Mouse (Mus musculus): ENCODE measurements around the gene Rab3gap2.

- TF ChIP-seq TAL1 (IDR thresholded peaks at IDR 0.05; ENCODE audit: low read length) (no peak), GATA1 (IDR thresholded peaks at IDR 0.05; ENCODE audit: low read length) (no peak)
Observed at GRCm38 (mm10) chr1:185189901-185190300, 14.0 kb upstream of the Rab3gap2 start.

Measured in erythroblast, embryonic 14.5 days (primary cell).